Mouse (Mus musculus) midbrain, embryonic 14.5 days (tissue): ENCODE results near the gene Dbndd2. TPM values are rescaled to one million over a fixed set of nuclear protein-coding genes. Genes with fewer than 3 reads are reported as not detected.

Experiments used
- ATAC-seq: fragments of 200-750 bp; cut with Nextera tagmentation; 2 replicates; pipeline ENCODE4 v1.8.0; 2017; ENCODE audit warnings: moderate number of reproducible peaks, moderate library complexity; ENCODE audit not compliant: low FRiP score, low TSS enrichment
- DNase-seq: peaks from one replicate; pipeline ENCODE4 v3.0.0-alpha.2; 2015
- H3K27ac ChIP-seq: fragments of 300-500 bp; sonication (generic); replicated peaks from 2 replicates; pipeline ENCODE4 v1.5.1; 2014; ENCODE audit warnings: mild to moderate bottlenecking, low read depth, low read length, moderate library complexity
- H3K27me3 ChIP-seq: fragments of 300-500 bp; sonication (generic); 2 replicates; pipeline ENCODE4 v1.6.1; 2014; ENCODE audit warnings: low read length, control low read depth, mixed read lengths; ENCODE audit not compliant: control insufficient read depth, insufficient read depth
- H3K36me3 ChIP-seq: fragments of 300-500 bp; sonication (generic); 2 replicates; pipeline ENCODE4 v1.6.1; 2014; ENCODE audit warnings: low read length, control low read depth; ENCODE audit not compliant: control insufficient read depth, insufficient read depth
- H3K4me1 ChIP-seq: fragments of 300-500 bp; sonication (generic); 2 replicates; pipeline ENCODE4 v1.6.1; 2014; ENCODE audit warnings: mild to moderate bottlenecking, antibody characterized with exemption, low read length, control low read depth; ENCODE audit not compliant: control insufficient read depth, insufficient read depth
- H3K4me2 ChIP-seq: fragments of 300-500 bp; sonication (generic); 2 replicates; pipeline ENCODE4 v1.6.1; 2014; ENCODE audit warnings: mild to moderate bottlenecking, low read length, moderate library complexity
- H3K4me3 ChIP-seq: fragments of 300-500 bp; sonication (generic); replicated peaks from 2 replicates; pipeline ENCODE4 v1.5.1; 2014; ENCODE audit warnings: low read depth, low read length
- H3K9ac ChIP-seq: fragments of 300-500 bp; sonication (generic); replicated peaks from 2 replicates; pipeline ENCODE4 v1.6.1; 2014; ENCODE audit warnings: mild to moderate bottlenecking, low read length, moderate library complexity
- H3K9me3 ChIP-seq: fragments of 300-500 bp; sonication (generic); 2 replicates; pipeline ENCODE4 v1.6.1; 2016; ENCODE audit warnings: low read length, control low read depth, mixed read lengths; ENCODE audit not compliant: control insufficient read depth
- WGBS: fragments of 180-500 bp; shearing (Covaris S2); extraction: QIAGEN DNeasy Blood & Tissue Kit; methylation state at CpG from one replicate; pipeline ENCODE4 v1.1.7; 2014; 5-methylcytosine and 5-hydroxymethylcytosine counted together
- polyA plus RNA-seq: library from polyadenylated mRNA; unstranded; fragments of >200 nt; fragmentation: Nextera tagmentation; extraction: Ambion mirVana; gene quantifications from 2 replicates; pipeline ENCODE4 v1.2.1, GENCODE M21; 2014

Gene Dbndd2
- polyA plus RNA-seq, 1 experiment from 2014 or later: 11.4 TPM

GRCm38 (mm10) chr2:164516592-164516991, 30.7 kb downstream of the Dbndd2 start:
- no peak for ATAC-seq
- Histone ChIP-seq H3K27ac (no peak overlapping the region), H3K9me3 (no peaks in the 10 kb centered on the region), H3K27me3 (no peaks in the 10 kb centered on the region), H3K9ac (no peak overlapping the region), H3K36me3 (no peaks in the 10 kb centered on the region), H3K4me2 (no peak overlapping the region), H3K4me3 (no peak overlapping the region), H3K4me1 (no peaks in the 10 kb centered on the region)
- no peak for DNase-seq
- 89% methylated on average over 11 of the region's 11 CpGs for WGBS

GRCm38 (mm10) chr2:164517485-164518221, 31.7 kb downstream of the Dbndd2 start:
- ATAC-seq: no peak
- Histone ChIP-seq H3K27ac (no peak overlapping the region), H3K4me3 (no peak overlapping the region), H3K9me3 (no peaks in the 10 kb centered on the region), H3K27me3 (no peaks in the 10 kb centered on the region), H3K4me1 (no peaks in the 10 kb centered on the region), H3K36me3 (no peaks in the 10 kb centered on the region), H3K9ac (no peak overlapping the region), H3K4me2 (no peak overlapping the region)
- DNase-seq: peak; percentile 28
- WGBS: 32% methylated on average over 10 of the region's 10 CpGs

- H3K27ac ChIP-seq: no peak overlapping the region
- WGBS: 61% methylated on average over 11 of the region's 11 CpGs
Observed at GRCm38 (mm10) chr2:164518266-164519170, 32.6 kb downstream of the Dbndd2 start.

GRCm38 (mm10) chr2:164519171-164519526, 33.2 kb downstream of the Dbndd2 start:
- Histone ChIP-seq H3K36me3 (no peaks in the 10 kb centered on the region), H3K27me3 (no peaks in the 10 kb centered on the region), H3K4me2 (no peak overlapping the region), H3K9me3 (no peaks in the 10 kb centered on the region), H3K4me3 (no peak overlapping the region), H3K9ac (no peak overlapping the region), H3K27ac (no peak overlapping the region), H3K4me1 (no peaks in the 10 kb centered on the region)
- ATAC-seq (no peak), DNase-seq (no peak)
- WGBS: 76% methylated on average over 6 of the region's 6 CpGs

More at GRCm38 (mm10) chr2:164518266-164519170, 32.6 kb downstream of the Dbndd2 start:
- ATAC-seq: no peak
- DNase-seq: peak; percentile 26
- no peaks in the 10 kb centered on the region for H3K36me3 ChIP-seq
- no peaks in the 10 kb centered on the region for H3K9me3 ChIP-seq
- H3K27me3 ChIP-seq: no peaks in the 10 kb centered on the region
- H3K9ac ChIP-seq: no peak overlapping the region
- no peak overlapping the region for H3K4me2 ChIP-seq
- H3K4me1 ChIP-seq: no peaks in the 10 kb centered on the region
- no peak overlapping the region for H3K4me3 ChIP-seq

GRCm38 (mm10) chr2:164520782-164521181, 34.9 kb downstream of the Dbndd2 start:
- no peaks in the 10 kb centered on the region for H3K27me3 ChIP-seq
- H3K9me3 ChIP-seq: no peaks in the 10 kb centered on the region
- WGBS: 12% methylated on average over 3 of the region's 3 CpGs
- no peak overlapping the region for H3K4me3 ChIP-seq
- no peak overlapping the region for H3K27ac ChIP-seq
- peak; percentile 46 for DNase-seq
- no peaks in the 10 kb centered on the region for H3K4me1 ChIP-seq
- H3K36me3 ChIP-seq: no peaks in the 10 kb centered on the region
- no peak overlapping the region for H3K9ac ChIP-seq
- no peak for ATAC-seq
- H3K4me2 ChIP-seq: no peak overlapping the region

GRCm38 (mm10) chr2:164521841-164522240, 35.9 kb downstream of the Dbndd2 start:
- peak; percentile 23 for DNase-seq
- Histone ChIP-seq H3K27ac (no peak overlapping the region), H3K9ac (no peak overlapping the region), H3K4me2 (no peak overlapping the region), H3K36me3 (no peaks in the 10 kb centered on the region), H3K9me3 (no peaks in the 10 kb centered on the region), H3K4me1 (no peaks in the 10 kb centered on the region), H3K27me3 (no peaks in the 10 kb centered on the region), H3K4me3 (no peak overlapping the region)
- 18% methylated on average over 11 of the region's 11 CpGs for WGBS
- ATAC-seq: no peak

GRCm38 (mm10) chr2:164522280-164522679, 36.4 kb downstream of the Dbndd2 start:
- no peak overlapping the region for H3K9ac ChIP-seq
- H3K4me2 ChIP-seq: no peak overlapping the region
- ATAC-seq (no peak), DNase-seq (no peak)
- H3K9me3 ChIP-seq: no peaks in the 10 kb centered on the region
- H3K27ac ChIP-seq: no peak overlapping the region
- no peaks in the 10 kb centered on the region for H3K4me1 ChIP-seq
- H3K36me3 ChIP-seq: no peaks in the 10 kb centered on the region
- no peak overlapping the region for H3K4me3 ChIP-seq
- 28% methylated on average over 8 of the region's 8 CpGs for WGBS
- H3K27me3 ChIP-seq: no peaks in the 10 kb centered on the region

GRCm38 (mm10) chr2:164523301-164523773, 37.4 kb downstream of the Dbndd2 start:
- H3K27ac ChIP-seq: no peak overlapping the region
- no peaks in the 10 kb centered on the region for H3K9me3 ChIP-seq
- H3K4me1 ChIP-seq: no peaks in the 10 kb centered on the region
- no peaks in the 10 kb centered on the region for H3K27me3 ChIP-seq
- no peak overlapping the region for H3K4me2 ChIP-seq
- no peaks in the 10 kb centered on the region for H3K36me3 ChIP-seq
- no peak for ATAC-seq
- DNase-seq: no peak
- WGBS: 83% methylated on average over 10 of the region's 10 CpGs
- no peak overlapping the region for H3K4me3 ChIP-seq
- no peak overlapping the region for H3K9ac ChIP-seq
